Mouse (Mus musculus): ENCODE results near the gene Dtx3. TPM values are rescaled to one million over a fixed set of nuclear protein-coding genes. Genes with fewer than 3 reads are reported as not detected.

The Dtx3 gene
- 138 and 148 TPM in 2 replicates for polyA plus RNA-seq (2014; fragmentation: Nextera tagmentation; extraction: Ambion mirVana)

- peaks cover 13% of the 10 kb centered on the region for H3K36me3 ChIP-seq (ENCODE audit: control insufficient read depth, insufficient read depth, low read length)
- no peaks in the 10 kb centered on the region for H3K9me3 ChIP-seq (ENCODE audit: control insufficient read depth, low read length)
- DNase-seq (ENCODE audit: low spot score) (peak; percentile 61), ATAC-seq (ENCODE audit: insufficient read depth, low FRiP score, low TSS enrichment) (peak; percentile 63)
- H3K27ac ChIP-seq (ENCODE audit: low read depth, low read length): peak within 1 kb of the TSS; percentile 88
- H3K27me3 ChIP-seq (ENCODE audit: control insufficient read depth, insufficient read depth, low read length): no peaks in the 10 kb centered on the region
- H3K4me1 ChIP-seq (ENCODE audit: control insufficient read depth, insufficient read depth, low read length): peaks cover 19% of the 10 kb centered on the region
- under 1% methylated on average over 42 of the region's 47 CpGs for WGBS
- peak within 1 kb of the TSS; percentile 89 for H3K9ac ChIP-seq (ENCODE audit: low read length)
- H3K4me2 ChIP-seq (ENCODE audit: low read depth): peak within 1 kb of the TSS; percentile 91
- H3K4me3 ChIP-seq (ENCODE audit: low read depth, low read length): peak within 1 kb of the TSS; percentile 95
Measured at GRCm38 (mm10) chr10:127195328-127196129, at the start of gene Dtx3. Gene Dtx3, minus strand, starts transcription at chr10:127195728.

GRCm38 (mm10) chr10:127238241-127238824 lies 42.8 kb upstream of the Dtx3 start:
- no peaks in the 10 kb centered on the region; the same call in 1 of the 2 replicates for H3K36me3 ChIP-seq (ENCODE audit: control insufficient read depth, insufficient read depth, low read length)
- H3K9me3 ChIP-seq (ENCODE audit: control insufficient read depth, low read length): no peaks in the 10 kb centered on the region
- no peaks in the 10 kb centered on the region for H3K27me3 ChIP-seq (ENCODE audit: control insufficient read depth, insufficient read depth, low read length)
- 67% methylated on average over 18 of the region's 18 CpGs for WGBS
- no peak overlapping the region for H3K4me3 ChIP-seq (ENCODE audit: low read depth, low read length)
- H3K4me1 ChIP-seq (ENCODE audit: control insufficient read depth, insufficient read depth, low read length): no peaks in the 10 kb centered on the region
- no peak overlapping the region for H3K27ac ChIP-seq (ENCODE audit: low read depth, low read length)
- ATAC-seq (ENCODE audit: insufficient read depth, low FRiP score, low TSS enrichment) (no peak), DNase-seq (ENCODE audit: low spot score) (no peak)
- H3K9ac ChIP-seq (ENCODE audit: low read length): no peak overlapping the region
- no peak overlapping the region for H3K4me2 ChIP-seq (ENCODE audit: low read depth)

- H3K36me3 ChIP-seq (ENCODE audit: control insufficient read depth, insufficient read depth, low read length): no peaks in the 10 kb centered on the region; the same call in 1 of the 2 replicates
- no peaks in the 10 kb centered on the region for H3K4me1 ChIP-seq (ENCODE audit: control insufficient read depth, insufficient read depth, low read length)
- H3K9ac ChIP-seq (ENCODE audit: low read length): no peak overlapping the region
- ATAC-seq (ENCODE audit: insufficient read depth, low FRiP score, low TSS enrichment): no peak
- no peak overlapping the region for H3K4me2 ChIP-seq (ENCODE audit: low read depth)
- H3K9me3 ChIP-seq (ENCODE audit: control insufficient read depth, low read length): no peaks in the 10 kb centered on the region
- no peak overlapping the region for H3K4me3 ChIP-seq (ENCODE audit: low read depth, low read length)
- no peaks in the 10 kb centered on the region for H3K27me3 ChIP-seq (ENCODE audit: control insufficient read depth, insufficient read depth, low read length)
- 46% methylated on average over 9 of the region's 9 CpGs for WGBS
- H3K27ac ChIP-seq (ENCODE audit: low read depth, low read length): no peak overlapping the region
- peak; percentile 38 for DNase-seq (ENCODE audit: low spot score)
Measured at GRCm38 (mm10) chr10:127236541-127236940, 41.0 kb upstream of the Dtx3 start.

- Histone ChIP-seq H3K4me2 (ENCODE audit: low read depth) (no peak overlapping the region), H3K36me3 (ENCODE audit: control insufficient read depth, insufficient read depth, low read length) (no peaks in the 10 kb centered on the region; the same call in 1 of the 2 replicates), H3K4me1 (ENCODE audit: control insufficient read depth, insufficient read depth, low read length) (no peaks in the 10 kb centered on the region), H3K27ac (ENCODE audit: low read depth, low read length) (no peak overlapping the region), H3K27me3 (ENCODE audit: control insufficient read depth, insufficient read depth, low read length) (no peaks in the 10 kb centered on the region), H3K9me3 (ENCODE audit: control insufficient read depth, low read length) (no peaks in the 10 kb centered on the region), H3K9ac (ENCODE audit: low read length) (no peak overlapping the region), H3K4me3 (ENCODE audit: low read depth, low read length) (no peak overlapping the region)
- no peak for DNase-seq (ENCODE audit: low spot score)
- WGBS: 82% methylated on average over 9 of the region's 9 CpGs
- ATAC-seq (ENCODE audit: insufficient read depth, low FRiP score, low TSS enrichment): no peak
Measured at GRCm38 (mm10) chr10:127233141-127233540, 37.6 kb upstream of the Dtx3 start.

GRCm38 (mm10) chr10:127231741-127232140 lies 36.2 kb upstream of the Dtx3 start:
- Histone ChIP-seq H3K36me3 (ENCODE audit: control insufficient read depth, insufficient read depth, low read length) (no peaks in the 10 kb centered on the region; the same call in 1 of the 2 replicates), H3K9me3 (ENCODE audit: control insufficient read depth, low read length) (no peaks in the 10 kb centered on the region), H3K4me3 (ENCODE audit: low read depth, low read length) (no peak overlapping the region), H3K4me1 (ENCODE audit: control insufficient read depth, insufficient read depth, low read length) (no peaks in the 10 kb centered on the region), H3K9ac (ENCODE audit: low read length) (no peak overlapping the region), H3K27ac (ENCODE audit: low read depth, low read length) (no peak overlapping the region), H3K27me3 (ENCODE audit: control insufficient read depth, insufficient read depth, low read length) (no peaks in the 10 kb centered on the region), H3K4me2 (ENCODE audit: low read depth) (no peak overlapping the region)
- no peak for ATAC-seq (ENCODE audit: insufficient read depth, low FRiP score, low TSS enrichment)
- 90% methylated on average over 14 of the region's 14 CpGs for WGBS
- DNase-seq (ENCODE audit: low spot score): no peak

GRCm38 (mm10) chr10:127230693-127231092 lies 35.2 kb upstream of the Dtx3 start:
- H3K4me3 ChIP-seq (ENCODE audit: low read depth, low read length): no peak overlapping the region
- 88% methylated on average over 12 of the region's 12 CpGs for WGBS
- no peaks in the 10 kb centered on the region for H3K27me3 ChIP-seq (ENCODE audit: control insufficient read depth, insufficient read depth, low read length)
- H3K9ac ChIP-seq (ENCODE audit: low read length): no peak overlapping the region
- H3K4me2 ChIP-seq (ENCODE audit: low read depth): 0 out of 2 replicates have a peak overlapping the region, but pooled peaks have one; percentile 1
- ATAC-seq (ENCODE audit: insufficient read depth, low FRiP score, low TSS enrichment) (no peak), DNase-seq (ENCODE audit: low spot score) (no peak)
- no peaks in the 10 kb centered on the region for H3K9me3 ChIP-seq (ENCODE audit: control insufficient read depth, low read length)
- H3K27ac ChIP-seq (ENCODE audit: low read depth, low read length): no peak overlapping the region
- no peaks in the 10 kb centered on the region; the same call in 1 of the 2 replicates for H3K36me3 ChIP-seq (ENCODE audit: control insufficient read depth, insufficient read depth, low read length)
- H3K4me1 ChIP-seq (ENCODE audit: control insufficient read depth, insufficient read depth, low read length): no peaks in the 10 kb centered on the region

GRCm38 (mm10) chr10:127228897-127229296 lies 33.4 kb upstream of the Dtx3 start:
- no peak overlapping the region for H3K4me2 ChIP-seq (ENCODE audit: low read depth)
- no peak overlapping the region for H3K27ac ChIP-seq (ENCODE audit: low read depth, low read length)
- WGBS: 25% methylated on average over 4 of the region's 4 CpGs
- ATAC-seq (ENCODE audit: insufficient read depth, low FRiP score, low TSS enrichment) (no peak), DNase-seq (ENCODE audit: low spot score) (peak; percentile 59)
- H3K9me3 ChIP-seq (ENCODE audit: control insufficient read depth, low read length): no peaks in the 10 kb centered on the region
- no peaks in the 10 kb centered on the region for H3K27me3 ChIP-seq (ENCODE audit: control insufficient read depth, insufficient read depth, low read length)
- no peaks in the 10 kb centered on the region for H3K4me1 ChIP-seq (ENCODE audit: control insufficient read depth, insufficient read depth, low read length)
- no peak overlapping the region for H3K9ac ChIP-seq (ENCODE audit: low read length)
- no peak overlapping the region for H3K4me3 ChIP-seq (ENCODE audit: low read depth, low read length)
- H3K36me3 ChIP-seq (ENCODE audit: control insufficient read depth, insufficient read depth, low read length): no peaks in the 10 kb centered on the region; the same call in 1 of the 2 replicates

GRCm38 (mm10) chr10:127227163-127227562 lies 31.6 kb upstream of the Dtx3 start:
- H3K4me3 ChIP-seq (ENCODE audit: low read depth, low read length): no peak overlapping the region
- no peaks in the 10 kb centered on the region for H3K27me3 ChIP-seq (ENCODE audit: control insufficient read depth, insufficient read depth, low read length)
- H3K27ac ChIP-seq (ENCODE audit: low read depth, low read length): no peak overlapping the region
- H3K9me3 ChIP-seq (ENCODE audit: control insufficient read depth, low read length): no peaks in the 10 kb centered on the region
- H3K9ac ChIP-seq (ENCODE audit: low read length): no peak overlapping the region
- H3K4me2 ChIP-seq (ENCODE audit: low read depth): no peak overlapping the region
- ATAC-seq (ENCODE audit: insufficient read depth, low FRiP score, low TSS enrichment) (no peak), DNase-seq (ENCODE audit: low spot score) (no peak)
- H3K36me3 ChIP-seq (ENCODE audit: control insufficient read depth, insufficient read depth, low read length): no peaks in the 10 kb centered on the region
- no peaks in the 10 kb centered on the region for H3K4me1 ChIP-seq (ENCODE audit: control insufficient read depth, insufficient read depth, low read length)
- 83% methylated on average over 8 of the region's 8 CpGs for WGBS
